Mouse (Mus musculus) adrenal gland, postnatal 10 days (tissue): ENCODE measurements around the gene Cercam. TPM values are rescaled to one million over a fixed set of nuclear protein-coding genes. Genes with fewer than 3 reads are reported as not detected.
"Not testable (repeated sequence)": the region's sequence is repeated elsewhere in the genome, so short reads cannot be mapped to it uniquely, and the experiment has no call there.

ENCODE experiments used
- DNase-seq: peaks from one replicate; pipeline ENCODE4 v3.0.0; 2021; ENCODE audit warnings: mixed read lengths
- total RNA-seq, 2 experiments: library from RNA; stranded (reverse); gene quantifications; 2 replicates each; pipeline ENCODE4 v1.2.3; 2021

Cercam gene
- total RNA-seq, 2 experiments from 2014 or later = 16.6 to 19.0 TPM

- no peak for DNase-seq
These were observed 15.2 kb upstream of the Cercam start for GRCm38 (mm10) chr2:29853736-29854135.

DNA sequence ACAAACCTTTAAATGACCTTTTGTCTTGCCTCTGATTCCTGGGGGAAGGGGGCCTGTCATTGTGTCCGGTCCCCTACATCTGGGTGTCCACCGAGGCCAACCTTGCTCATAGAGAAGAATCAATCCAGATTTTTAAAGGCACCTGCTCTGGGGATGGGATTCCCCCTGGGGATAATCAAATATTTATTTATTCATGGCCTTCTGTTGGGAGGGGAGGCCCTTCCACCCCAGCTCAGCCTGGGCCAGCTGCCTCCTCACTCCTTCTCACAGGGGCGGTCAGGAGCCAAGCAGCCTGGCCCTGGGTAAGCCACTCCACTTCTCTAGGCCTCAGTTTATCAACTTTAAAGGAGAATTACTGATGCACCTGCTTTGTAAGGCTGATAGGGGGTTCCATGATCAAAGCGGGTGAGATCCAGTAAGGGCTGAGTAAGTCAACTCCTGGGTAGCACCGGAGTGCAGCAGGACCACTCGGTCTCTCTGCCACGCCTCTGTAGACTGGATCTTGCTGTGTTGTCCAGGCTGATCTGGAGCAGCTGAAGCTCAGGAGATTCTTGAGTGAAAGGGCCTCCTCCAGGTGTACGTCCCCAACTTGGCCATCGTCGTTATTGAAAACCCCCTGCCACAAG lies 13.3 kb upstream of the Cercam start:
- no peak for DNase-seq

- no peak for DNase-seq
These were observed 12.3 kb upstream of the Cercam start for GRCm38 (mm10) chr2:29856451-29857260.

GRCm38 (mm10) chr2:29857341-29857740 lies 11.6 kb upstream of the Cercam start:
- DNase-seq = no peak

- no peak for DNase-seq
These were observed 11.0 kb upstream of the Cercam start for GRCm38 (mm10) chr2:29857967-29858366.

- DNase-seq = peak; percentile 62
These were observed 10.1 kb upstream of the Cercam start for GRCm38 (mm10) chr2:29858748-29859473.

DNA sequence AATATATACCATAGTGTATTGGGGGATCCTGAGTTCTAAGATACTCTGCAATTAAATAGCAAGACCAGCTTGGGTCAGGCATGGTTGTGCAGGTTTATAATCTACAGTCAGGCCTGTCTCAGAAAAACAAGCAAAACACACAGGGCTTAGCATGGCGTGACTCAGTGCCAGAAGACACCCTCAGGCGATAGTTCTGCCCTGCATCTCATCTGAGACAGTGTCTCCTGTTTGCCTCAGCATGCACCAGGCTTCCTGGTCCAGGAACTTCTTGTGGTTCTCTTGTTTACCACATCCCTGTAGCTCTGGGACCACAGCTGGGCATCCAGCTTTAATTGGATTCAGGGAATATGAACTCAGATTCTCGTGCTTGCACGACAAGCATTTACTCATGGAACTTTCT lies 3.8 kb upstream of the Cercam start:
- DNase-seq = no peak

DNA sequence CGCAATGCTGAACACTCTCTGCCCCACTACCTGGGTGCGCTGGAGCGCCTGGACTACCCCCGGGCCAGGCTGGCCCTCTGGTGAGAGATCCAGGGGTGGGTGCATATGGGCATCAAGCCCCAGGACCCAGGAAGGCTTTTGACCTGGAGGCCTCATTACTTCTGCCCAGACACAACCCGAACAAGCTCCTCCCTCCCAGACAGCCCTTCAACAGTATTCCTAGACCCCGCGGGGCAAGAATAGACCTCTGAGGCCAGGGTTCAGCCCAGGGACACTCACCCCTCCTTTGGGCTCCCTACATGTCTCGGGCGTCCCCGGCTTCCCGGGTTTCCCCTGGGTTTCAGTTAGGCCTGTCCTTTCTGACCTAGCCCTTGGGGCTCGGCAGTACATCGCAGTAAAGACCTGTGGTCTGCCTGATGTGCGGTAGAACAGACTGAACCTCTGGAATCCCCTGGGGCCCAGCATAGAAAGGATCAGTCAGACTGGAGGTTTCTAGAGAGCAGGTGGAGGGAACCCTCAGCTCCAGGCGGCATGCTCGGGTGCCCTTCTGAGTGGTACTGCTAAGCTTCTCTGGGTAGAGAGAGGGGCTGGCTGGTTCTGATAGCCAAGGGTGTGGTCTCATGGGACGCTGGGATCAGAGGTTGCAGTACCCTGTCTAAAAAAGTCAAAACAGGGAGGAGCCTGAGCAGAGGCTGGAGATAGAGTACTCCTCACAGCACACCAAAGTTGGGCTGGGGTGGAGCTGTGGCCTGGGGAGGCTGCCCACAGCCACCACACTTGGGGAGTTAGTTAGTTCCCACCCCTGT lies 885 bp downstream of the Cercam start:
- DNase-seq = peak; percentile 31

- peak; percentile 26 for DNase-seq
These were observed 3.8 kb downstream of the Cercam start for GRCm38 (mm10) chr2:29872581-29873295.

GRCm38 (mm10) chr2:29873801-29874200 lies 4.8 kb downstream of the Cercam start:
- DNase-seq = no peak

- no peak for DNase-seq
These were observed 9.1 kb downstream of the Cercam start for GRCm38 (mm10) chr2:29878061-29878460.

DNA sequence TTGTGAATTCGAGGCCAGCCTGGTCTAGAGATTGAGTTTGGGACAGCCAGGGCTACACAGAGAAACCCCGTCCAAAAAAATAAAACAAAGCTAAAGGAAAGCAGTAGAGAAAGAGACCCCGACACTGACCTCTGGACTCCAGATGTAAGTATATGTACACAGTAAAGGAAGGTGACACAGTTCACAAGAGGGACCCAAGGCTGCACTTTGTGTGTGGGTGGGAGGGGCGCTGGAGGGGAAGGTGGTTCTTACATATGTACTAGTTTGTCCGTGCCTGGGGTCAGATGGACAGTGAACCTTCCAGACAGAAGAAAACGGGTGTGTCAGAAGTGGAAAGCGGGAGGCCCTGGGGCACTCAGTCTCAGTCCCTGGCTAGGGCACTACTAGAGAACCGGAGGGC lies 10.2 kb downstream of the Cercam start:
- no peak for DNase-seq

DNA sequence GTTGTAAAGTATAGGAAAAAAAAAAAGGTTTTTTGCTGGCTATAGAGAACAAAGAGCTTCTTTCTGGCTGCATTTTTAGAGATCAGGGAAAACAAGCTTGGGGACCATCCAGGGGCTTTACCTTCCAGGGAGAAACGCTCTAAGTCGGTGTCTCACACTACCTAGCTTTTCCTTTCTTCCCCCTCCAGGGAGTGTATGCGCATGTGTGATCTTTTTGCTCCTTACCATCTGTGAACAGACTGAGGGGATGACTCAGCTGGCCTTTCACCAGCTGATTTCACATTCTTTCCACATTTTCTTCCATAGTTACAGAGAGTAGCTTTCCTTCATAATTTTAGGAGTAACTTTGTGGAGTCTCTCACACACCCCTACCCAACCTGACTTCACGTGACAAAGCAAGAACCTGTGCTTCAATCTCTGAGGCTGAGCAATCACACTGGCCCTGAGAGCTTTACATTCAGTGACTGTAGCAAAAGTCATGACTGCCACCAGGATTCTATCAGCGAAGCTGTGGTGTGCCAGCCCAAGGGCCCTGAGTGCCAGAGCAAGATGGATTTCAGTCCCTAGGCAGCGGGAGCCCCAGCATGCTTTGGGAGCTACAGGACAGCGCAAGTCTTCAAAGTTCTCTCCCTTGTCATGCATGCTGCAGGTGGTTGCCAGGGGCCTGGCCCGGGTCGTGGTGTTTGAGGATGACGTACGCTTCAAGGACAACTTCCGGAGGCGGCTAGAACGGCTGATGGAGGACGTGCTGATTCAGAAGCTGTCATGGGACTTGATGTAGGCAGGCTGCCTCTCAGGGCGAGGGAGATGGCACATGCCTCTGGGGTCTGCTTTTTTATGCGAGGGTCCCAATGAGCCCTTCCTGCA lies 11.2 kb downstream of the Cercam start:
- peak; percentile 75 for DNase-seq

- not testable (repeated sequence) for DNase-seq
These were observed 17.8 kb downstream of the Cercam start for GRCm38 (mm10) chr2:29886659-29887292.

- DNase-seq = peak; percentile 100
These were observed 20.3 kb downstream of the Cercam start, which contains the start of gene Odf2 for GRCm38 (mm10) chr2:29889066-29889944. Gene Odf2, plus strand, starts transcription at chr2:29889221.

DNA sequence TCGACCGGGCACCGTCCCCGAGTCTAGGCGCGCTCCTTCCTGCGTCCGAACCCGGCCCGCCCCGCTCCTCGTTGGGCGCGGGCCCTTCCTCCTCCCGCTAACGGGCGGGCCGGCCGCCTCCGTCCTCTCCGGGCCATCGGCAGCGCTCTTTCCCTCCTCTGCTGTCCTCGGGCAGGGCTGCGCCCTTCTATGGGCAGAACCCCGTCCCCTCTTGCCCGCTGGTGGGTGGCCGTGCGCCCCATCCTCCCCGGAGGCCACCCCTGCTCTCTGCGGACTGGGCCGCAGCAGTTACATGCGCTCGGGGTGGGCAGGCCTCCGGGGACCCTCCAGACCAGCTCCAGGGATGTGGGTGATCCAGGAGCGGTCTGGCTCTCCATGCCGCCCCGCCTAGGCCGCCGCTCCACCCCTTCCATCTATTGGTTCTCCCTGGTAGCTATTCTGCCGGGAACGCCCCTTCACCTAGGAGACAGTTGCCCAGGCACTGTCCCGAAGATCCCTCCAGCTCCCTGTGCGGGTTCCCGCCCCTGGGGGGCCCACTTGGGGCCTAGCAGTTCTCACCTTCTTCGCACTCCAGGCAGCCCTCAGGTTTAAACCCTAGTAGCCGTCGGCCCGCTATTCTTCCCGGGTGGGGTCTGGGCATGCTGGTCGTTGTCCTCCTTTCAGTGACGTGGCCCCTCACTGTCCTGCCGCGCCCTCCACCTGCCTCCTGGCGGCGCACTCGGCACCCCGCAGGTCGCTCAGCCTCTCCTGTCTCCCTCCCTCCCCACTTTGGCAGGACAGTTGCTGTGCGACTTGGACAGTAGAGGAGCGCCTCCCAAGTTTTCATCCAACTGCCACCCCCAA lies 21.2 kb downstream of the Cercam start:
- peak; percentile 93 for DNase-seq

GRCm38 (mm10) chr2:29891773-29892172 lies 22.8 kb downstream of the Cercam start:
- no peak for DNase-seq

DNA sequence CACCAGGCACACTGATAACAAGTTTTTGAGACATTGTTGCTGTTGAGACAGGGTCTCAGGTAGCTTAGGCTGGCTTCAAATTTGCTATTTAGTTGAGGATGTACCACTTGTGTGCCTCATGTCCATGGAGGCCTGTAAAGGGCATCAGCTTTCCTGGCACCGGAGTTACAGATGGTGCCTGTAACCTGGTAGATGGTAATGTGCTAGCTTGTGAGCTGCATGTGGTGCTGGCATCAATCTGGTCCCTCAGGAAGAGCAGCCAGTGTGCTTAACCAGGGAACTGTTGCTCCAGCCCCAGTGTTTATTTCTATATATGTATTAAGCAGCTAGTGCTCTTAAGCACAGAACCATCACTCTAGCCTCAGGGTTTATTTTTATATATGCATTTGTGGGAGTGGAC lies 27.1 kb downstream of the Cercam start:
- no peak for DNase-seq
